Mouse (Mus musculus) fibroblast of lung, adult 2 months (primary cell): ENCODE data around the gene Stk32c.
A peak's percentile ranks its signal among the peaks of the same experiment; 100 is the strongest.

ENCODE experiments used
- DNase-seq: peaks from one replicate; pipeline ENCODE4 v3.0.0-alpha.2; 2011; ENCODE audit warnings: low read depth

The Stk32c gene

DNA sequence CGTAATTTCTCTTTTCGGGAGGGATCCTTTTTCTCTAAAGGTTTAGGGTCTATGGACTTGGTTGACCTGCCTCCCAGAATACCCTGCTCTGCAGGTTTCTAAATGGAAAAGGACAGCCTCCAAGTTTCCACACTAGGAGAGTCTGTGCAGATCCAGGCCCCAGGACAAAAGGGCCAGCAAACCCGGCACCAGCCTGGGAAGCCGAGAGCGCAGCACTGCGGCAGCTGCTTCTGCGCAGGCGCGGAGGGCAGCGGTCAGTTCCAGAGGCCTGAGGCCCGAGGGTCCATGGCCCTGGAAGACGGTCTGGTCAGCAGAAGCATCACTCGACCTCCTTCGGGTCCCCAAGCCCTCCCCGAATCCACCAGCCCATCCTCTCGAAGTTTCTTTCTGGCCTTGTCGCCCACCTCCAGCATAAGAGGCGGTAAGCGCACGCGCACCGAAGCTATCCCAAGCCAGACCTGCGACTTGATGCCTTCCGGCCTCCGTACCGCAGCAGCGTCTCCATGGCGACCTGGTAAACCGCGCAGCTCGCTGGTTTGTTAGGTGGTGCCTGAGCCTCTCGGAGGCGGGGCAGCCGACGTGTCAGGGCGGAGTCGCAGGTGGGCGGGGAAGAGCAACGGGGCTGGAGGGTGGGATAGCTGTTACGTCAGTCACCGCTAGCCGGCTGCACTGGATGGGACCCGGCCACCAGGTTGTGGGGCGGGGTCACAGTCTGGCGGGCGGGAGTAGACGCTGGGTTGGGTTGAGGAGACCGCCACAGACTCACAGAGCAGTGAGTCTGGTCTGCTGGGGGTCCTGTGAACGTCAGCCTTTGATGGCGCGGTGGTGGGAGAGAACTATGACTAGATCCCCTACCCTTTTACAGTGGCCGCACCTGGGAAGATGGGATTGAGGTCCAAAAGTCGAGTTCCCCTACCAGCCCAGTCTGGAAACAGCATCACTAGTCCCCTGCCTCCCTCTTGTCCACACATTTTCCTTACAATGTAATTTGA lies at the start of gene Stk32c, which contains the start of gene Lrrc27:
Gene Stk32c (minus strand): TSS at position 554 of the 992 bp plus-strand sequence.
Gene Lrrc27 (plus strand): TSS at position 235 of the 992 bp plus-strand sequence.
- peak; percentile 98 for DNase-seq

DNA sequence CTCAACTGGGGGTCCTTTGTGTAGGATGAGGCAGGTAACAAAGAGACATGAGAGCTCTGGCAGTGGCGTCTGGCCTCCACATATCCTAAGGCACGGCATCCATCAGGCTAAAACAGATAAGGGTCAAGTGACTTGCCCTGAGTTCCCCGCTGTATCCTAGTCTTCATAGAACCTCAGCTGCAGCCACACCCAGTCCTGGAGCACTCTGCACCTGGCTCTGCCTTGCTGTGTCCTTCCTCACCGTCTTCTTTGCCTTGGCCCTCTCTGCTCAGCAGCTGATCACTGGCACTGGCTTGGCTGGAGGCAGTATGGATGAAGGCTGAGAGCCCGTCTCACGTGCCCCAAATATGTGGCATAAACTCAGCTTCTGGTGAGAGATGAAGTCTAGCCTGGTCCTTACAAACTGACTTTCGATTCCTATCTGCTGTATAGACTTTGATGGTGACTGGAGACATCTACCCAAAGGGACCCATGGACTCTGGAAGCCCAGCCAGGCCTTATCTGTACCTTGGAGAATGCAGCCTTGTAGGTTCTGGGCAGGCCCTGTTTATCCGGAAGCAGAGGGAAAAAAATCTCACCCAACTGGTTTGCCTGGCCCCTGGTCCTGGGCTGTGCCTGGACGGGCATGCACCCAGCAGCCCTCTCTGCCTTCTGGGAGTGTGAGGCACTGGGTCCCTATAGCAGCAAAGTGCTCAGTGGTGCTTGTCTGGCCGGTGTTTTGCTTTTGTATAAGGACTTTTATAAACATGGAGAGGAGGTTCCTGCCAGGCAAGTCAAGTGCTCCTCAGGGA lies 44.8 kb upstream of the Stk32c start:
- DNase-seq: no peak

DNA sequence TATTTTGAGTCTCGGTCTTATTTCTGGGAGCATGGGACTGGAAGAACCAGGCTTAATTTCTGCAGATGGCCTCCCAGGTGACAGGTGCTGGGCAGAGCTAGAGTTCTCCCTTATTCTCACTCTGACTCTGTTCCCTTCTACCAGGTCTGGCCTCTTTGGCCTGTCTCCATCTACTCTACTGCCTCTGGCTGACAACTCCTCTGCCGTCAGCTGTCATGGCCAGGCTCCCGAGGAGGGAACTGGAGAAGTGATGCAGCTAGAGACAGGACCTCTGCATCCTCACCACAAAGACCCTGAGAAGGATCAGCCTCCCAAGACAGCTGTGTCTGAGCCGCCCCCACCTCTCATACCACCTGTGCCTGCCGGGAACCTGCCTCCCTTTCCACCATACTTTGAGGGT lies 41.5 kb upstream of the Stk32c start:
- no peak for DNase-seq

DNA sequence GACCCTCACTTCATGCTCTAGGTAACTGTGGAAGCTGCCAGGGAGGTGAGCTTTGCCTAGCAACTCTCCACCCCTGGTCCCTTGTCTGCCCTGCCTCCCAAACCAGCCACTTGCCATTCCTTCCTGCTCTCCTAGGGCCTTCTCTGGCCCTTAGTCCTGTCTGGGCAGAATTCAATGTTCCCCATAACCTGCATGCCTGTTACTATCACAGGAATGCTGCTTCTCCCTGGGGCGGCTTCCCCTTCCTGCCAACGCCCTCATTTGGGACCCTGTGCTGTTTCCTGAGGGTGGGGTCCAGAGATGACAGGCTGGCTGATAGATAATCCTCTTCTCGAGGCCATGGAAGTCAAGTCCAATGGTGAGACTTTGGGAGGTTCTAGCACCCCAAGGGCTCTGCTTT lies 40.4 kb upstream of the Stk32c start:
- DNase-seq: no peak

DNA sequence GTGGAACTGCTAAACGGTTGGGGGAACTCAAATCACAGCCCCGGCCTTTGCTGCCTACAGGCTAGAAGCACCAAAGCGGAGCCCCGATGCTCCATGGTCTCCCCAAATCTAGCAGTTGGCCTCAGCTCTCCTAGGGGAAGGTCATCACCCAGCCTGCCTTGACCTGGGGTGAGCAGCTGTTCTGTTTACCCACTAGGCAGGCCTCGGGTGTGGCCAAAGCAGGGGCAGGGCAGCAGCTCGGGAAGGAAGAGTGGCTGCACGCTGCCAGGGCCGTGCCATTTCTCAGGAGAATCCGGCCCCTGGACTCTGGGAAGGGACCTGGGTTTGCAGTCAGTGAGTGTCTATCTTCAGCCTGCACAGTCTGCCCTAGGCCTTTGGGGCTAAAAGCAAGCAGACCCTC lies 39.9 kb upstream of the Stk32c start:
- DNase-seq: no peak

DNA sequence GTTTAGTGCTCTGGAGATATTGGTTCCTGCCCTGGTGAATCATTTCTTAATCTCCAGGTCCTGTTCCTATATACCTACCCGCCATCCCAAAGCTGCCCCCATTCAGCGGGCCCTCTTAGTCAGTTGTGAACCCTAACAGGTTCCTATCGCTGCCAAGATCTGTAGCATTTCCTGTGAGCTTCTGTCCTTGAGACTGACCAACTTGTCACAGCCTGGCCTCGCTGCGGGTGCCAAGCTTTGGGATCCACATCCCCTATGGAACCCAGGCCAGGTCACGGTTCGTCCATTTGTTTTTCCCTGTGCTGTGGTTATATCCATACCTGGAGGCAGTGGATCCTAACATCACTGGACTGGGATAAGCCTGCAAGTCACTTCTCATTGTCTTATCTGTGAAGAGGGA lies 39.5 kb upstream of the Stk32c start:
- DNase-seq: no peak

DNA sequence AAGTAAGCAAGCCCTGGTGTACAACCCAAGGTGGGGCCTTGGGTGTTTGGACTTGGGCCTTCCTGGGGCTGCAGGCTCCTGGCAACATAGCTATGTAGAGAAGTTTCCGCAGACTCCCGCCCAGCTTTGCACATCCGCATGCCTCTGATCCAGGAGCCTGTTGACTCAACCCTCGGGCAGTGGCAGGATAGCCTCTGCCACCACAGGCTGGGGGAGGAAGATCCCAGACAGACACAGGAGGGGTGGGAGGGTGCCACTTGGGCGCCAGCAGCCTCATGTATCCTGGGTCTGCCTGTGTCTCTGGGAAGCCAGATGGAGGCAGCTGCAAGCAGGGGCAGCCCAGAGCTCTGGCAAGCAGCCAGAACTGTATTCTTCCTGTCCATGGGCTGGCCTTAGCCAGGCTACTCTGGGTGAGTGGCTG lies 38.8 kb upstream of the Stk32c start:
- no peak for DNase-seq

DNA sequence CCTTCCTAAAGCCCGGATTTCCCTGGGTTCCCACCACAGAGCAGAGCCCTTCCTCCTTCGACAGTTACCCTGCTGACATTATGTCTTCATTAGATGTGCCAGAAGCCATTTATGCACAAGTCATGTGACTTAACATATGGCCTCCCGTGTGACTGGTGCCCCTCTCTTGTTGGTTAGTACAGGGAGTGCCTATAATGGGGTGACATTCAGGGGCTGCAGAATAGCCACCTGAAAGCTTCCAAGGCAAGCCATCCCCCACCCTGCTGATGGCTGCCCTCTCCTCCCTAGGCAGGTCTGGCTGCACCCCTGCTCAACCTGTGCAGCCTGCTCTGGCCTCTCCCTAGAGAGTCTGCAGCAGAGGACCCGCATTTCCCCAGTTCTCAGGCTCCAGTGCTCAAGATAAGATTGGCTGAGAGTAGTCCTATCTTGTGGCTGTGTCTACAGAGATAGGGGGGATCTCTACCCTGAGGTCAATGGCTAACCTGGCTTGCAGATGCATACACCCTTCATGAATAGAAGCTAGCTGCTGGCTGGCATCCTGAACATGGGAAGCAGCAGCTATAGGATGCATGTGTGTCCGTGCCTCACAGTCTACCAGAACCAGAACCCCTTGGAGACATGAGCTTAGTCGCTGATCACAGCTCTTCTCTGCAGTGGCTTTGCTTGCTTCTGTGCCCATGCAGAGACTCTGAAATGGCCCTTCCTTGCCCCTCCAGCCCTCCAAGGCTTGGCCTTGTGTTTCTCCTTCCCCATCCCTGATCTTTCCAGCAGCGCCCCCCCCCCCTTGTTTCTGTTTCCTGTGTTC lies 36.5 kb upstream of the Stk32c start:
- no peak for DNase-seq

DNA sequence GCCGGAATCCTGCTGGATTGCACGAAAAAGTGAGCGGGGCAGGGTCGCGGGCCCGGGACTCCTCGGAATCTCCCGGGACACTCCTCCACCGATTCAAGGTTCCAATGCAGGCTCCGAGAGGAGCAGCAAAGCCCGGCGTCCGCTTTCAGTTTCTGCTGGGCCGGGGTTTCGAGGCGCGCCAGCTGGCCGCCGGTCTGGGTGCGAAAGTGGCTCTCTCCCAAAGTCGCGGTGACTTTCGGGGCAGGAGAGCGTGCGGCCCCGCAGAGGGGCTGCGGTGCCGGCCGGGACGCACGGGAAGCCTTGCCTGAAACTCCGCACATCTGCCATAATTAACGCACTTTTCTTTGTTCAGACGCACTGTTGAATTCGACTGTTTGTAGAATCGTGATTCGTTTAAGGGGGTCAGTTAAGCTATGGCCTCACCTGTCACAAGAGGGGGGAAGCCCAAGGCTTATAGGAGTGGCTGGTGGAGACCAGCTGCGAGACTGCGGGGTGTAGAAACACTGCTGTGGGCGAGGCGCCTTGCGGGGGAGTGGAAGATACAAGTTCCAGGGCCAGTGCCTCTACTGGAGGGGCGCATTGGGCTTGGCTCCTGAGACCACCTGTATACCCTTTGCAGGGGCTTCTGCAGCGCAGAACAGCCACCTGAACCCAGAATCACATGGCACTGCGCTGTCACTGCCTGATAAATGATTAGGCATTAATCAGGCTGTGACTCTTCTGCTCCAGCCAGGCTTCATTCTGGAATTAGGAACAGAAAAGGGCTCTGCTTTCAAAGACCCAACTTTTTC lies 35.7 kb upstream of the Stk32c start:
- DNase-seq: no peak

DNA sequence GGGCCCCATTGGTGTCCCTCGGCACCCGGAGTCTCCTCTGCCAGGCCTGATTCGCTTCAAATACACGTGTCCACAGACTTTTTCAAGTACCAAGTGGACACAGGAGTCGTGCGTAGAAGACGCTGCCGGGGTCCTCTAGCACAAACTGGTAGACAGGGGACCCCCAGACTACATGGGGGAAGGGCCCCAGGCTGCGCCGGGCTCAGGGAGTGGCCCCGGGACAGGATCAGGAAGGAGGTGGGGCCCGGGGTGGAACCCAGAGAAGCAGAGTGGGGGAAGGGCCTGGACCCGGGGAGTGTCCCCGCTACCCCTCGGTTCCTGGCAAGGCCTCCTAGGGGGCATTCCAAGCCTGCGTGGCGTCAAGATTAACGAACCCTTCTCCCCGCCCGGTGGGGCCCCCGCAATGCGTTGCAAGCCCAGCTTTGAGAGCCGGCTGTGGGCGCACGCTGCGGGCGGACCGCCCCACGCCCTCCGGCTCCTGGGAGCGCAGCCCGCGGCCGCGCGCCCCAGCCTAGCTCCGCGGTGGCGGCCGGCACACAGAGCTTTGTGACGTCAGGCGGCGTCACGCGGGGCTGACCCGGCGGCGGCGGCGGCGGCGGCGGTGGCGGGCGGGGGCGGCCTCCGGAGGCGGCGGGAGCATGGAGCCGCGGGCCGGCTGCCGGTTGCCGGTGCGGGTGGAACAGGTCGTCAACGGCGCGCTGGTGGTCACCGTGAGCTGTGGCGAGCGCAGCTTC lies 34.9 kb upstream of the Stk32c start, which contains the start of gene Pwwp2b:
Gene Pwwp2b (plus strand): TSS at position 602 of the 734 bp plus-strand sequence.
- no peak for DNase-seq

DNA sequence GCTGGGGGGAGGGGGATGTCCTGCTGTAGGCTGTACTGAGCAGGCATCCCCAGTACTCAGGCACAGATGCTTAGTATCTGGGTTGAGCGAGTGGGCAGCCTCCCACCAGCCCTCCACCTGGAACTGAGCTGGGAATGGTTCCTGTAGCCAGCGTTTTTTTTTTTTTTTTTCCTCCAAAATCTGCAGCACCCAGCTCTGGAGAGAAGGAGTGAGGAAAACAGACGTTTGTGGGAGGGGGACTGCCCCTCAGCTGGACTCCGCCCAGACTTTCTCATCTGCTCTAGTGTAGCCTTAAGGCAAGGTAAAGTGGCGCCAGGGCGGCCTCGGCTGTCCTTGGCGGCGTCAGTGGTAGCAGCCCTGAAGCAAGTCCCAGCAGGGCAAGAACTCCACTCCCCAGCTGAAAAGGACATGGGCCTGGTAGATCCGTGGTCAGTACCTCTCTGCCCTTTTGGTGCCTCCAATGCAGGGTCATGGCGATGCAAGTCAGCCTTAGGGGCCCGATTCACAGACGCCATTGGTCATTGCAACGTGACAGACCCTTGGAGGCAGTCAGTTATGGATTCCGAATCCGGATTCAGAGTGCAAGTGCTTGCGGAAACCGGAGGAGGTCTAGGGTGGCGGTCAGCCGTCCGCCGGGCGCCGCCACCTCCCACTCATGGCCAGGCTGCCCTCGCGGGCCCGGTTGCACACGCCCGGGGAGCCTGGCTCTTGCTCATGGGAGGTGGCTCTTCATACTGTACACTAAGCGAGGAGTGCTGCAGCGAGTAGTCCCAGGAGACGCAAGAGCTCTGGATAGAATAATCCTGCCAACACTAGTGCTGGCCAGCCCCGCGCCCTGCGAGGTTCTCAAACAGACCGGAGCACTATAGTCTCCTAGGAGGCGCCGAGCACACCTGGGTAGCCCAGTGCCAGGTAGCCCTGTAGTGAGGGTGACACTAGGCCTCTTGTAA lies 34.1 kb upstream of the Stk32c start:
- DNase-seq: no peak

DNA sequence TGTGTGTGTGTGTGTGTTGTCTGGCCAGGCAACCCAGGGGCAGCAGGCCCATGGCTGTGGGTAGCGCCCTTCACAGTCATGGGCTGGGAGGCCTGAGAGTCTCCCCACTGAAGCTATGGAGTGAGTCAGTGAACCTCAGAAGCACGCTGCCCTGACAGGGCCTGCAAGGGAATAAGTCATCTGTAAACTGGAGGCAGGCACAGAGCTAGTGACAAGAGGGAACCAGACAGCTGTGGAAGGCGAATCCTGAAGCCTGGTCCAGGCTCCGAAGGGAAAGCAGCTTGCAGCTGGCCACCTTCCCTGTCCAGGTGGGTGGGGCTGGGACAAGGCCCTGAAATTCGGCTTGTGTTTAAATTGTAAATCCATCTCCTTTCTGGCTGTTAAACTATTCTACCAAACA lies 33.0 kb upstream of the Stk32c start:
- DNase-seq: no peak

DNA sequence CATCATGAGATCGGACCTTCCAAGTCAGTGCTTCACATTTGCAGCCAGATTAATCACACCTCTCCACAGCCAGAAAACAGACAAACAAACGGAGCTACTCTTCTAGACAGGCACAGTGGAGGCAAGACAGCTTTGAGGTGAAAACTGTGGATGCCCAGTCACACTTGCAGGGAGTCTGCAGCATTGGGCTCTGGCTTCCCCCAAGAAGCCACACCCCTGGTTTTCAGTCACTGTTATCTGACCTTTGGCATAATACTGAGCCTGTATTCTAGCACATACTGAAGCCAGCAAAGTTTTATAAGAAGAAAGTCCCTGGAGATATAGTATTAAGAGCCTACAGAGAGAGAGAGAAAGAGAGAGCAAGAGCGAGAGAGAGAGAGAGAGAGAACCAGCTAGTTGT lies 26.3 kb upstream of the Stk32c start:
- DNase-seq: no peak

DNA sequence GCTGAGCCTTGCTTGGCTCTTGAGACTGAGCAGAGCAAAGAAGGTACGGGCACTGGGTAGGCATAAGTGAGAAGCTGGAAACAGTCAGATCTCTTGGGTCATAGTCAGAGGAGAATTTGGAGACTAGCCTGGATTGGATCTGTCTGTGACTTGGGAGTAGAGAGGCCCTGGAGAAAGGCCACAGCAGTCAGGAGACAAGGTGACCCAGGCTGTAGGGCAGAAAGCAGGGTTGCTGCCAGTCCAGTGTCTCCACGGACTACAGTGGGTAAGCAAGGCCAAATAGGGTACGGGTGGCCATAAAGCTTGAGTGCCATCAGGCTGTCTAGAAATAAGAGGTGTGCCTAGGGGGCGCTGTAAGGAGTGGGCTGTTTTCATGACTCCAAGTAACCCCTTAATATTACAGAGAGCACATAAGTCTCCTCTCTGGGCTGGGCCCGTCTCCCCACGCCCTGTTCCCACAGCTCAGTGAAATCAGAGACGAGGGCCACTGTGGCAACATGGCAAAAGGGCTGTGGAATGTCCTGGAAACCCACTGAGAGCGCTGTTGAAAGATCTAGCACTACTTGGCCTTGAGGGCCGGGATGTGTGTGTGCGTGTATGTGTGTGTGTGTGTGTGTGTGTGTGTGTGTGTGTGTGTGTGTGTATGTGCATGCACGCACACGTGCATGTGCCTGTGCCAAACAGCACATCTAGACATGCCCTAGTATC lies 22.7 kb upstream of the Stk32c start:
- no peak for DNase-seq

DNA sequence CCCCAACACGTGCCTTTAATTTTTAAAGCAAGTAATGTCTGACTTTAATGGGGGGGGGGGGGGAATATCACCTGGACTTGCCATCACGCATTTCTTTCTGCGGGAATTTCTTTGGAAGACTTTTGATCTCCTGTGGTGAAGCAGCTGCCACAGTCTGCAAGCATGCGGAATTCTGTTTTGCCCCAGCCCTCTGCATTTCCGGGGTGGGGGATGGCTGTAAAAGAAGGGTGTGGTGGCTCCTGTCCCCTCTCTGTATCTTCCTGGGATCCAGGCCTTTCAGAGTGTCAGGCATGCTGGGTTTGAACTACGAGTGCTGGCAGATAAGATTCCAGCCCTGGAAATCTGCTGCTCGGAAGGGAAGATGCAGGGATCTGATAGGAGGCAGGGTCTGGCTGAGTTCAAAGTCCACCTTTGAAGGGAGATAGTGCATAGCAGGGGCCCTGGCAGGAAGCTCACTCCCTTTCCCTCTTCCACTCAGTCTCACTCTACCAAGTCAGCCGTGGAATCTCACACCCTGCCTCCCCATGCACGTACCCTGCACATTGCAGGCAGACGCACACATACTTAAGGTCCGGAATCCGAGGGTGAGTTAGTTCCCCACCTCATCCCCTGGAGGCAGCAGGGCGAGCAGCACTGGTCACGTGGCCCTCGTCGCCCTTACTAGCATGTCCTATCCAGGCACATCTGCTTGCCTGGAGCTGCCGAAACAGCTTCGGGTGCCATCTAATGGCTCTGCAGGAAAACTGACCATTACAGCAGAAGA lies 21.5 kb upstream of the Stk32c start:
- DNase-seq: no peak

DNA sequence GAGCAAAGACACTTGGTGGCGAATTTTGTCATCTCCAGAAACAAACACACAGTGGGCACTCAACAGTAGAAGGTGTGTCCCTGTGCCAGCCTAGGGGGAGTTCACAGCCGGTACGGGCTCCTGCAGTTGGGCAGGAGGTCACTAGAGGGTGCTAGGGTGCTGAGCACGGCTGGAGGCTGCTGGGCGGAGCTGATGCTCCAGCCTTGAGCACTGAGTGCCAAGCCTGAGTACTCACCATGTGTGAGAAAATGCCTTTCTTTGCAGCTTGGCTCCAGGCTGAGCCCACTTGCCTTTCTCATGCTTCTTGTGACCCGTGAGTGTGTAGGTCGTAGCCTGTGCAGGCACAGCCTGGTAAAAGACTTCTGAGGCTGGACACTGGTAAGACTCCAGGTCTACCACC lies 20.6 kb upstream of the Stk32c start:
- DNase-seq: peak; percentile 85

DNA sequence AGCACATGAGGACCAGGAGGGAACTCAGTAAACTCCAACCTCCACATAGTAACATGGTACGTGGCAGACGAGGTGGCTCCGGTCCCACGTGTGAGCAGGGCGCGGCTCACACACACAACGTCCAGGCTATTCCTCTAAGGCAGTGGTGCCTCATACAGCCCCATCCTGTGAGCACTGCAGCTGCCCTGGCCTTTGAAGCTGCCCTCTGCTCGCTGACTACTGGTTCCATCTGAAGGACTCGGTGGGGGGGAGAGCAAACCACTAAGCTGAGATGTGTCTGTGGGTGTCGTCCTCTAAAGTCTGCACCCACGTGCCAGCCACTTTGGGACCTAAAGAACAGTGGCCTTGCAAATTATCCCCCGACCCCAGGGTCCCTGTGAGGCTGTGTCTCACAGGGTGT lies 17.1 kb upstream of the Stk32c start:
- DNase-seq: no peak

DNA sequence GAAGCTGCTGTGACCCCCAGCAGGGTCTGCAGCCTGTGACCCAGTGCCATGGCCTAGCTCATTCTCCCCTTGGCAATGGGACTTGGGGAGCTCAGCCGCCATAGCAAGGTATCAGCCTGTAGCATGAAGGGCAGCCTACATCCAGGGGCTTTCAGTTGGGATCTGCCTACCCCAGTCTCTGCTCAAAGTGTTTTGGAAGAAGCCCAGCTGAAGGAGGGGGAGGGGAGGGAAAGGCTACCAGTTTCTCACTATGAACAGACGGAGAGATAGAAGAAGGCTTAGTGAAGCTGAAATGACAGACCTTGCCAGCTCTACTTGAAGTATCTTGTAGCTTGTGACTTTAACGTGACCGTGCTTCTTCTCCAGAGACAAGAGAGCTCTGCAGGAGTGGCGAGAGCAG lies 16.7 kb upstream of the Stk32c start:
- no peak for DNase-seq
